Mouse (Mus musculus): ENCODE data around the gene Rab11fip4.
"Not testable (repeated sequence)": the region's sequence is repeated elsewhere in the genome, so short reads cannot be mapped to it uniquely, and the experiment has no call there.

Rab11fip4 gene

DNA sequence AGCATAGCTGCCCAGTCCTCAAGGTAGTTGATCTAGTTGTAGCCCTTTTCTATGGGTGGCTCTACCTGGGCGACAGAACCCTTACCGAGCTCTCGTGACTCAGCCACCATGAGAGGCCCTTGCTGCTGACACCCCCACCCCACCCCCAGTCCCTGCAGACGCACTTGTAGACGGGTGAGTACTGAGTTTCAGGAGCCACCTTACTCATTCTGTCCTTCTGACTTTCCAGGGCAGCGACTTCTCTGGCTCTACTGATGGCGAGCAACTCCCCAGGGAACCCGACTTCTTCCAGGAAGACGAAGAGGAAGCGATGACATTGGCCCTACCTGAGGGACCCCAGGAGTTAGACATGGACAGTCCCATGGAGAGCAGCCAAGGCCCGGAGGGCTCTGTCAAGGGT lies 89.5 kb downstream of the Rab11fip4 start:
- DNase-seq, result no peak

DNA sequence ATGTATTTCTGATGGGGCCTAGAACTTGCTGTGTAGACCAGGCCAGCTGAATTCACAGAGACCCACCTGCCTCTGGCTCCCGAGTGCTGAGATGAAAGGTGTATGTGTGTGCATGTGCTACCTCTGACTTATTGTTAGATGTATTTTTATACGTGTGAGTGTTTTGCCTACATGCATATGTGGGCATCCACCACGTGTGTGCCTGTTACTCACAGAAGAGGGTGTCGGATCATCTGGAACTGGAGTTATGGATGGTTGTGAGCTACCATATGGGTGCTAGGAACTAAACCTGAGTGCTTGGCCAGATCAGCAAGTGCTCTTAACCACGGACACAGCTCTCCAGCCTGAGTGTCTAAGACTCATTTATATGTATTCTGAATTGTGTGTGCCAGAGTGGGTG lies 90.2 kb downstream of the Rab11fip4 start:
- no peak for DNase-seq

DNA sequence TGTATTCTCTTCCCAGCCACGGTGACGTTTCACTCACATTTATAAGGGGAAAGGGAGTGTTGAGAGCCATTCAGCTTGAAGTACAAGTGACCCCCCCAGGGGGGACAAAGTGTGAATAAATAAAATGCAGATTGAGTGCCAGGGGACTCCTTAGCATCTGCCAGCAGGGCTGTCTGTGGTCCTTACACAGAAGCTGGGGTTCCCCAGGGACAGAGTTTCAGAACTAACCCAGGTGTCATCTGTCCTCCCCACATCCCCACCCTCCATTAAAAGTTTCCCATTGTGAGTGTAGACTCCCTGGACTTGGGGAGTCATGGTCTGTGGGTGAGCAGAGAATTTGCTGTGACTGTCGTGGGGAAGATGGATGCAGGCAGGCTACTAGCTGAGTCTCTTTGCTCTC lies 90.8 kb downstream of the Rab11fip4 start:
- DNase-seq, result no peak

DNA sequence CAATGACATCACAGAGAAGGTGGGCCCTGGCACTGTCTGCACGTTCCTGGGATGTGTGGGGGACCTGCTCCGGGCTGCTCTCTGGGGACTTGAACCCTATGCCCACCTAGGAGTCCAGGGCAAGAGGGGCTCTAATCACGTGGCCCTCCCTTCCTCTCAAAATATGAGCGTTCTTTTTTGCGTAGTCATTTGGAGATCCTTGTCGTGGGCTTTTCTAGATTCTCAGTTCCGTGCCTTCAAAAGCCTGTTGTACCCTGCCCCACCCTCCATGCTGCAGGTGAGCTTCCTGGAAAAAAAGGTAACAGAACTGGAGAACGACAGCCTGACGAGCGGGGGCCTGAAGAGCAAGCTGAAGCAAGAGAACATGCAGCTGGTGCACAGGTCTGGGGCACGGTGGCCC lies 94.1 kb downstream of the Rab11fip4 start:
- DNase-seq, result no peak

- peak; percentile 88 to 97 for DNase-seq
Observed at GRCm38 (mm10) chr11:79686501-79687121, 95.6 kb downstream of the Rab11fip4 start.

DNA sequence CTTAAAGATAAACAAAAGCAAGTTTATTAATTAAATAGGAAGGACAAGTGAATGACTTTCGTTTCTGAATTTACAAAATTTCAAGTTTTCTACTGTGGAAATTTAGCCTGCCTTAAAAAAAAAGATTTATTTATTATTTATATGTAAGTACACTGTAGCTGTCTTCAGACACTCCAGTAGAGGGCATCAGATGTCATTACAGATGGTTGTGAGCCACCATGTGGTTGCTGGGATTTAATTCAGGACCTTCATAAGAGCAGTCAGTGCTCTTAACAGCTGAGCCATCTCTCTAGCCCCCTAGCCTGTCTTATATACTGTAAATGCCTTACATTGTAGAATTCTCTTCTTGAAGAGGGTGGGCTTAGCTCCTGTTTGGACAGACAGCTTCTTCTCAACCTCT lies 98.9 kb downstream of the Rab11fip4 start:
- DNase-seq, result no peak

GRCm38 (mm10) chr11:79691513-79691912 lies 100.5 kb downstream of the Rab11fip4 start:
- DNase-seq, result no peak

DNA sequence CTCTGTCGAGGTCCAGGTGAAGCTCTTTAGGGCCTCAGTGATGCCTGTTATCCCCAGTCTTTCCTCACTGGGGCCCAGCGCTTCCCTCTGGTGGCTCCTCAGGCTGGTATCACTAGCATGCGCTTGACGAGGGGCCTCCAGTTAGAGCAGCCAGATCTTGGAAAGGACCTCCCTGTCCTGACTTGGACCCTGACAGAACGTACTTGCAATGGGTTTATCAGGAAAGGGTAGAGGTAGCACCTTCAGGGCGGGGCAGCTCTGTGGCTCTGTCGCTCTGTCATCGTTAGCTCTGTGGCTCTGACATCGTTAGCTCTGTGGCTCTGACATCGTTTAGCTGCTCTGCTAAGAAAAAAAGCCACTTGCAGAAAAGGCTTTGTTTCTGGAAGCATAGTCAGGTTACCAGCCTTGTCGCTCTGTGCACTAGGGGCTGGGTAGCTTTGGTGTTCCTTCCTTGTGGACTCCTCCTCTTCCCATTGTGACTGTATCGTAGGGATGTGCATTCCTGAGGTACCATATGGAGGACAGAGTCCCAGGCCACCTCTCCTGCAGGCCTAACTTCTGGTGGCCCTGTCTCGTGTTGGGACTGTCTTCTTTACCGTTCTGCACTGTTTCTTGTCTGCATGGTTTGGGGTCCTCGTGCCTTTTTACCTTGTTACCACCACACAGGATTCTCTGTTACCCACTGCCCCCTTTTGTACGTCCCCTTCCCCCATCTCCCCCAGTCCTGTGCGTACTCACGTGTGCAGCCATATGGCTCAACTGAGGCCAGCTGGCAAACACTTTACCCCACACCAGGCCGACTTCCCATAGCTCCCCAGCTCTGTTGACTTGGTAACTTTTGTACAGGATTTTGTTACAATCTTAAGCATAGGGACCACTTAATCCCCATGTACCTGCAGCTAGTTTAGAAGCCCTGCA lies 105.6 kb downstream of the Rab11fip4 start:
- DNase-seq, result no peak

DNA sequence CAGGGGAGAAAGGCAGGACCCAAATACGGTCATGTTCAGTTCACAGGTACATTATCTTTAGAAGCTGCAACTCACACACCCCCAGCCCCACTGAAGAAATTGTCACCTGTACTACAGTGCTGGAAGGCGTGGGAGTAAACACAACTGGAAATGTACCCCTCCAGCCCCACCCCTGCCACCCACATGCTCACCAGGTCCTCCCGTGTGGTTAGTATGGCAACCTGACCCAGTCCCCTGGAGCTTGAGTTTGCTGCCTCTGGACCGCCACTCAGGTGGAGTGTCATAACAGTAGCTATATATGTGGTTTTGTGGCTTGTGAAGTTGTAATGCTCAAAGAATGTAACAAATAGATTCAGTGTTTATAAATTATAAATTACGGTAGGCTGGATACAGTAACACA lies 107.1 kb downstream of the Rab11fip4 start:
- DNase-seq, result no peak

GRCm38 (mm10) chr11:79698542-79698941 lies 107.5 kb downstream of the Rab11fip4 start:
- not testable (repeated sequence) for DNase-seq

- DNase-seq, result no peak
Observed at GRCm38 (mm10) chr11:79701466-79701865, 110.5 kb downstream of the Rab11fip4 start.

DNA sequence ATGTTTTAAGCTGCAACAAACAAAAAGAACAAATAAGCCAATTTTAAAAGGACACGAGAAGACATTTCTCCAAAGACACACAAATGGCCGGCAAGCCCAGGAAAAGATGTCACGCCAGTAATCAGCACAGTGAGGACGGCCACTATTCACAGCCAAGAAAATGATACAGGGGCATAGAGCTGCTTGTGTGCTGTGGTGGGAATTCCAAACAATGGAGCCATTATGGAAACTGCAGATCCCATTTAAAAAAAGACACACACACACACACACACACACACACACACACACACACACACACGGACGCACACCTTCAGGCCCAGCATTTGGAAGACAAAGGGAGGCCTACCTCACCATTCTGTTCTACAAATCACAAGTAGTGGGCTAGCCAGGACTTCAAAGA lies 111.1 kb downstream of the Rab11fip4 start:
- DNase-seq, result no peak

DNA sequence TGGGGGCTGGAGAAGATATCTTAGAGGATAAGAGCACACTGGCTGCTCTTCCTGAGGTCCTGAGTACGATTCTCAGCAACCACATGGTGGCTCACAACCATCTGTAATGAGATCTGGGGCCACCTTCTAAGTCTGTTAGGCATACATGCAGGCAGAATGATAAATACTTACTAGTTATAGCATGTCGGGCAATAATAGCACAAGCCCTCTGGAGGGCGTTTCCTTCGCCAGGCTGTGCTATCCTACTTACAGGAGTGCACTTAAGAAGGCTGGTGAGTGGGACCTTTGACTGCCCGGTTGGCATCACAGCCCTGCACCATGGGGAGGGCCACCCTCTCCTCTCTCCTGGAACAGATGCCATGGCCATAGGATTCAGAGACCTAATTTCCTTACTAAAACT lies 112.4 kb downstream of the Rab11fip4 start:
- DNase-seq, result peak; percentile 36 to 70

DNA sequence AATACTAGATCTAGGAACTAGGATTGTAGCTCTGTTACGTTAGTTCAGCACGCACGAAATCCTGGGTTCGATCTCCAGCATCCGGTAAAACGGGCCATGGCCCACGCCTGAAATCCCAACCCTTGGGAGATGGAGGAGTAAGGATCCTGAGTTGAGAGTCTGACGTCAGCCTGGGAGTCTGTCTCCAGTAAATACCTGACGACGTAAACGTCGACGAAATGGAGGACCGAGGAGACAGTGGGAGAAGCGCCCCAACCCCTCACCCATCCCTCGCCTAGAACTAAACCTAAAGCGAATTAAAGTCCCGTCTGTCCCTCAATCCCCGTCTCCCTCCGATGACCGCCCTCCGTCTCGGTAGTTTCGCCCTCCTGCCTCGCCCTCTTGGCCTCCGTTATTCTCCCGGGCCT lies 112.9 kb downstream of the Rab11fip4 start:
- peak; percentile 33 to 71 for DNase-seq

GRCm38 (mm10) chr11:79704318-79705150 lies 113.5 kb downstream of the Rab11fip4 start:
- DNase-seq, result peak; percentile 96

DNA sequence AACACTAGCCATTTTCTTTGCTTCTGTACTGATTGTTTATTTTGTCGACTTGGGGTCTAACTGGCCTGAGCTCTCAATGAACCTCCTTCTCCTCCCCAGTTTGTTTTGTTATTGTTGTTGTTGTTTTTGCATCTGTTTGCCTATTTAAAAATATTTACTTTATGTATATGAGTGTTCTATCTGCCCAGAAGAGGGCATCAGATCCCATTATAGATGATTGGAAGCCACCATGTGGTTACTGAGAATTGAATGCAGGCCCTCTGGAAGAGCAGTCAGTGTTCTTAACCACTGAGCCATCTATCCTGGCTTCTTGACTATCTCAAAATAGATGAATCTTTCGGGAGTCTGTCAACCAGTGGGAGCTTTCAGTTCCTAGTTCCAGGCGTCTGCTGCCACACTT lies 116.1 kb downstream of the Rab11fip4 start:
- no peak for DNase-seq

DNA sequence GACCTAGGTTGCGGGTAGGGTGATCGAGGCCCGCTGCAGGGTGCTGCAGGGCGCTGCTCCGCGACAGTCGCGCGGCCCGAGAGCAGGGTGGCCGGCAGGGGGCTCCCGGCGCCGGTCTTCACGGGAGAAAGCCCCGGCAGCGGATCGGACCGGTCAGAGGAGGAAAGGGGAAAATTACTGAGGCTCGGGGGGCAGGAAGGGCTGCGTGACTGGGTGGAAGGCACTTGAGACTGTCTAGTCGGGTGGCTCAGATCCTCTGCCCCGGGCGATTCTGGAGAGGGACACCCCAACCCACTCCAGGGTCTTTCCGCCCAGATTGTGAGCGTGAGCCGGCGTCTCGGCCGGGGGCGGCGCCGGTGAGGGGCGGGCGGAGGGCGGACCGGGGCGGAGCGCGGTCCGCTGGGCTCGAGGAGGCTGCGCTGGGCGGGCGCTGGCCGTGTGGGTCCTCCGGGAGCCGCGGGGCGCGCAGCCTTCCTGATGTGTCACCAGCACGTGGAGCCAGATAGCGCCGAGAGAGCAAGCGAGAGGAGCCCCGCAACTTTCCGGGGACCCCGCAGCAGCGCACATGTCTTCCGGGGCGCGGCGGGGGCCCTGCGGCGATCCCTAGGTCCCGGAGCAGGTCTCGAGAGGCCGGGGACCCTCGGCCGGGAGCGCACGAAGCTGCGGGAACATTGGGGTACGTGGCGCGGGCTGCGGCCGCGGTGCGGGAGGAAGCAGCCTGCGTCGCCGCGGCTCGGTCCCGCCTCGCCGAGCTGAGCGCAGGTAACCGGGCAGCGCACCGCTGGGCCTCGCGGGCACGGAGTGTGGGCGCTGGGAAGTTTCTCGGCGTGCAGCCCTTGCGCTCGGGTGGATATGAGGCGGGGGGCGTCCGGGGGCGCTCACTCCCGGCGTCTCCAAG lies 120.1 kb downstream of the Rab11fip4 start:
- DNase-seq, result peak; percentile 88 to 94

GRCm38 (mm10) chr11:79711766-79712369 lies 120.9 kb downstream of the Rab11fip4 start:
- DNase-seq, result peak; percentile 51 to 73

- DNase-seq, result peak; percentile 65 to 83
Observed at GRCm38 (mm10) chr11:79713184-79713583, 122.2 kb downstream of the Rab11fip4 start.

DNA sequence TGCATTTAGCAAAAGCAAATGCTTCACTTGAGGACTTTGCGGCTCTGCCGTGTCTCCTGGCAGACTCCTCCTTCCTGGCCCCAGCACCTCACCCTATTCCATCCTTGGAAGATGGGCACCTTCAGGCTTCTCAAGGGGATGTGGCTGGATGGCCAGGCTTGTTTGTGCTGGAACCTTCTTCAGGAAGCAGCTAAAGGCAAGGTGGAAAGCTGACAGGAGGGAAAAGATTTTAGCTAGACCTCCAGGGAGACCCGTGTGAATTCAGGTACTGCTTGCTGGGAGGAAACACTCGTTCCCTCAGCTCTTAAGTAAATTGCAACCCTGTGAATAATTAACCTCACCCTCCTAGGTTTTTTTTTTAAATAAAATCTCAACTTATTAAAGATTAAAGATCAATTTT lies 122.7 kb downstream of the Rab11fip4 start:
- DNase-seq, result peak in 1 of 2 experiments; percentile 24

DNA sequence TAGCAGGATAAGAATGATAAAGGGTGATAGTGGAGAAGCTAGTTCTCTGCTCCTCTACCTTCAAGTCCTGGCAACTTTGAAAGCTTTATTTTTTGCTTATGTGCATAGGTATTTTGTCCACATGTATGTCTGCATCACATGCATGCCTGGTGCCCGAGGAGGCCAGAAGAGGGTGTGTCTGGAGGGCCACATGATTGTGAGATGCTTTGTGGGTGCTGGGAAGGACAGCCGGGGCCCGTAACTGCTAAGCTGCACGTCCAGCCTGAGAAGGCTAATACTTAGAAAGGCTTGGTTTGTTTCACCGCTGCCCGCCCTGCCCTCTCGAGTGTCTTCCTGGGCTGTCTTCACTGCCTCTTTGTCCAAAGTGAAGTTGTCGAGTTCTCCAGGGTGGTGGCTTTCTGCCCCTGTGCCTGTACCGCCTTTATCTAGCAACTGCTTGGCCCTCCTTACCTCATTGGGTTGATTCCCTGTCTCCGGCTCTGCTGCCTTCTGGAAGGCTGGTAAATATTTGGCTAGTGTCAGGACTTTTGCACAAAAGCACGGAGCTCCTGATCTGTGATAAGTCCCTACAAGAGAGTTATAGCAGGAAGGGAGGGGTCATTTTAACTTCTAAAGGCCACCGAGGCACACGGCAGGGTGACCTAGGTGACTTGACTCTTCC lies 123.2 kb downstream of the Rab11fip4 start:
- peak; percentile 29 to 60 for DNase-seq
